Mouse (Mus musculus) cerebellum, adult 2 months (tissue): Measurements from ENCODE around the gene Mfrp. TPM values are rescaled to one million over a fixed set of nuclear protein-coding genes. Genes with fewer than 3 reads are reported as not detected.

ENCODE experiments used
- DNase-seq, 2 experiments: peaks; one replicate each; pipeline ENCODE4 v3.0.0; 2021
- H3K27ac ChIP-seq: fragments of 200-500 bp; 2 replicates; pipeline ENCODE4 v1.5.1; 2012; ENCODE audit warnings: low read length, control low read depth, inconsistent platforms; ENCODE audit not compliant: insufficient read depth
- H3K27me3 ChIP-seq: fragments of 200-500 bp; 2 replicates; pipeline ENCODE4 v1.6.1; 2012; ENCODE audit warnings: inconsistent platforms, mild to moderate bottlenecking, low read length, moderate library complexity; ENCODE audit not compliant: control insufficient read depth, insufficient read depth
- H3K4me1 ChIP-seq: fragments of 200-500 bp; 2 replicates; pipeline ENCODE4 v1.6.1; 2011; ENCODE audit warnings: low read length; ENCODE audit not compliant: control insufficient read depth, insufficient read depth
- H3K4me3 ChIP-seq: fragments of 200-500 bp; replicated peaks from 2 replicates; pipeline ENCODE3; 2011; ENCODE audit warnings: mild to moderate bottlenecking, low read depth, low read length, control low read depth; ENCODE audit not compliant: insufficient read depth
- CTCF ChIP-seq: fragments of 200-500 bp; IDR thresholded peaks from 2 replicates; pipeline ENCODE4 v1.5.1; 2011; ENCODE audit warnings: low read depth, mild to moderate bottlenecking, control low read depth, low read length, moderate library complexity, borderline replicate concordance; ENCODE audit not compliant: insufficient read depth
- POLR2A ChIP-seq: fragments of 200-500 bp; IDR thresholded peaks from 2 replicates; pipeline ENCODE4 v1.6.1; 2011; ENCODE audit warnings: low read length, control low read depth, borderline replicate concordance; ENCODE audit not compliant: insufficient read depth
- WGBS: fragments of 180-500 bp; shearing (Covaris S2); methylation state at CpG from one replicate; pipeline ENCODE4 v1.1.7; 2018; 5-methylcytosine and 5-hydroxymethylcytosine counted together
- polyA plus RNA-seq: library from polyadenylated mRNA; depleted of rRNA; stranded (reverse); fragments of >200 nt; gene quantifications from 2 replicates; pipeline ENCODE4 v1.2.3, GENCODE M21; 2012

Gene Mfrp
- polyA plus RNA-seq, 1 experiment: 2.7 TPM

DNA sequence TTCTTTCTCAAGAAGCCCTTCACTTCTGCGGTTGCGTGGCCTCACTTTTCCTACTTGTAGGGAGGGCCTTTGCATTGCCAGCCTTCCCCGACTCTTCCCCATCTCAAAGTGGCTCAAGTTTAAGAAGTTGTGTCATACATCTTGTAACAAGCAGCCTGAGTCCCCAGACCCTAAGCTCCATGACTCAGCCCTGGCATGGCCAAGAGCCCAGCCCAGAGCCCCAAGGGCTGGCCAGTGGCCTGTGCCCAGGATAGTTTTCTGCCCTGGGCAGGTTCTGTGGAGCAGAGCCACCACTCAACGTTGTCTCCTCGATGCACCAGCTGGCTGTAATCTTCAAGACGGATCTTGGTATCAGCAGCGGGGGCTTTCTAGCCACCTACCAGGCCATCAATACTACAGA is 3.4 kb downstream of the Mfrp start:
- no peaks in the 10 kb centered on the region for H3K27me3 ChIP-seq
- peaks cover 40% of the 10 kb centered on the region for H3K4me1 ChIP-seq
- no peak for DNase-seq
- TF ChIP-seq CTCF (no peak), POLR2A (no peak)
- WGBS: 65% methylated on average over 7 of the region's 7 CpGs
- H3K27ac ChIP-seq: no peak overlapping the region
- H3K4me3 ChIP-seq: no peak overlapping the region

DNA sequence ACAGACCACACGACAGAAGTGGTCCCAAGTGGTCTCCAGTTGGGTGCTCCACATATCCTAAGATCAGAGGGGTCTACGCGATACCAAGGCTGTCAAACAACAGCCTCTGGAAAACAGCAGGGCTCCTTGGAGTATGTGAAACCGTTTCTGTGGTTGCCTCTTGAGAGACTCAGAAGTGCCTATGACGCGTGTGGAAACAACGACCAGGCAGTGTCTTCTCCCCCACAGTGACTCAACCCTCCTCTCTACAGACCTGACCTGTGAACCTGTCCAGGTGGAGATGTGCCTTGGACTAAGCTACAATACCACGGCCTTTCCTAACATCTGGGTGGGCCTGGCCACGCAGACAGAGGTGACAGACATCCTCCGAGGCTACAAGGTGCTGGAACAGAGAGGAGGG is 4.3 kb downstream of the Mfrp start:
- Histone ChIP-seq H3K27ac (no peak overlapping the region), H3K4me3 (no peak overlapping the region), H3K4me1 (peaks cover 40% of the 10 kb centered on the region), H3K27me3 (no peaks in the 10 kb centered on the region)
- 81% methylated on average over 10 of the region's 10 CpGs for WGBS
- DNase-seq: no peak
- TF ChIP-seq CTCF (no peak), POLR2A (no peak)

DNA sequence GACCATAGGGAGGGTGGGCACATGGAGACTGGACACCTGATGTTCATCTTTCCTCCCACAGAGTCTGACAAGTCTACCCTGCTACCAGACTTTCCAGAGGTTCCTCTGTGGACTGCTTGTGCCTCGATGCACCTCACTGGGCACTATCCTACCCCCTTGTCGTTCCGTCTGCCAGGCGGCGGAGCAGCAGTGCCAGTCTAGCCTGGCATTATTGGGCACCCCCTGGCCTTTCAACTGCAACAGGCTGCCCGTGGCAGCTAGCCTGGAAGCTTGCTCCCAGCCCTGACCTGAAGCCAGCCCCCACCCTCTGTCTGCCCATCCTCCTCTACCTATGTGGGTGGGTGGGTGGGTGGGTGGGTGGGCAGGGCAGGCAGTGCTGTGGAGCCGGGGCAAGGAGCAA is 4.7 kb downstream of the Mfrp start:
- peaks cover 40% of the 10 kb centered on the region for H3K4me1 ChIP-seq
- no peak overlapping the region for H3K27ac ChIP-seq
- no peak overlapping the region for H3K4me3 ChIP-seq
- 29% methylated on average over 7 of the region's 7 CpGs for WGBS
- DNase-seq: no peak
- TF ChIP-seq CTCF (no peak), POLR2A (no peak)
- H3K27me3 ChIP-seq: no peaks in the 10 kb centered on the region

DNA sequence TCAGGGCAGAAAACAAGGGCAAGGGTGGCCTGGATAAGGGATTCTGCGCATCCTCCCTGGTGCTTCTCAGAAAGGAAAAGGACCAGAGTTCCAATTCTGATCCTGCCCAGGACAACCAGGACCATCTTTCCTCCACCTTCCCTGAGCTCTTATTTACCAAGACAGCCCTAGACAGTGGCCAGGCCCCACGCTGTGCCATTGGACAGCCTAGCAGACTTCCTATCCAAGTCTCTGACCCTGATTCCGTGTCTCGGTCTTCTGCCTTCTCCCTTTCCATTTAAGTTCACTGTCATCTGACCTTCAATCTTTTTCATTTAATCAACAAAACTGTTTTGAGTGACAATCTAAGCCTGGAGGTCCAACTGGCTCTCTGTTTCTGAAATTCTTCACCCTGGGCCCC is 5.1 kb downstream of the Mfrp start:
- H3K27me3 ChIP-seq: no peaks in the 10 kb centered on the region
- TF ChIP-seq POLR2A (no peak), CTCF (no peak)
- H3K4me3 ChIP-seq: no peak overlapping the region
- H3K4me1 ChIP-seq: peaks cover 40% of the 10 kb centered on the region
- no peak overlapping the region for H3K27ac ChIP-seq
- no peak for DNase-seq
- WGBS: 20% methylated on average over 4 of the region's 4 CpGs

DNA sequence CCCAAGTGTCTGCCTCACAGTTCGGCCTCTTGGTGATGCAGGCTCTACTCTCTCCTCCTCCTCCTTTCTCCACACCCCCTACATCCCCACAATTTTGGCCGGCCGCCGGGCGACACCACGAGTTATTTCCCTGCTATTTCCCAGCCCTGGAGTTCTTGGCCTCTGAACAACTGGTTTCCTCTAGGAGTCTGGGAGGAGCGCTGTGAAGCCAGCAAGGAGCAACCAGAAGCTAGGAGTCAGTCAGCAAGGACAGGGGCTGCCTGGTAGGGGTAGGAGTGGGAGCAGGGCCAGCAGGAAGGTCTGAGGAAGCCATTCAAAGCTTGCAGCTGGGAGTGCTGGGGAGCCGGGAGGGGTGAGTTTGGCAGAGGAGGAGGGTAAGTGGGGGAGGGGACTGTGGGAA is 5.6 kb downstream of the Mfrp start, which contains the start of gene C1qtnf5:
Gene C1qtnf5, plus strand, starts transcription at position 136 of the 400 bp plus-strand sequence.
- no peak within 1 kb of the TSS for H3K27ac ChIP-seq
- no peak for TF ChIP-seq POLR2A
- no peak for TF ChIP-seq CTCF
- WGBS: 9% methylated on average over 8 of the region's 8 CpGs
- H3K4me3 ChIP-seq: no peak within 1 kb of the TSS
- peak; percentile 61 to 68 for DNase-seq
- H3K27me3 ChIP-seq: no peaks in the 10 kb centered on the region
- H3K4me1 ChIP-seq: peaks cover 40% of the 10 kb centered on the region

DNA sequence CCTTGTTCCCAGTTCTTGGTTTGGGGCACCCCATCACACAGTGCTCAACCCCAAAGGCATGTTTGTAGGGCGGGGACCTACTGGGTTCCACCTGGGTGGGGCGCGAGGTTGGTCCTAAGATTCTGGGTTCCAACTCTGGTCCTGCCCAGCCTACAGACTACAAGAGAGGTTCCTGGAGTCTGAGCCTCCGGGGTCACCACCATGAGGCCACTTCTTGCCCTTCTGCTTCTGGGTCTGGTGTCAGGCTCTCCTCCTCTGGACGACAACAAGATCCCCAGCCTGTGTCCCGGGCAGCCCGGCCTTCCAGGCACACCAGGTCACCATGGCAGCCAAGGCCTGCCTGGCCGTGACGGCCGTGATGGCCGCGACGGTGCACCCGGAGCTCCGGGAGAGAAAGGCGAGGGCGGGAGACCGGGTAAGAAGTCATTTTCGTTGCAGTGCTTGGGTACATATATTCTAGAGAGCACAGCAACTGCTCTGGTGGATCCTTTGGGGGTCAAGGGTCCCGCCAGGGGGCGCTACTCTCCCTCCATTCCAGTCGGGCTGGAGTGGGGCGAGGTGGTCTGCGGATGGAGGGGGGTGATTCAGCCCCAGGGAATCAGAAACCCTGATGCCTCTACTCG is 6.1 kb downstream of the Mfrp start:
- 33% methylated on average over 25 of the region's 25 CpGs for WGBS
- Histone ChIP-seq H3K4me1 (peaks cover 40% of the 10 kb centered on the region), H3K27ac (no peak overlapping the region), H3K27me3 (no peaks in the 10 kb centered on the region), H3K4me3 (no peak overlapping the region)
- DNase-seq: no peak
- TF ChIP-seq POLR2A (no peak), CTCF (peak; percentile 33; the same call in 1 of the 2 replicates)

DNA sequence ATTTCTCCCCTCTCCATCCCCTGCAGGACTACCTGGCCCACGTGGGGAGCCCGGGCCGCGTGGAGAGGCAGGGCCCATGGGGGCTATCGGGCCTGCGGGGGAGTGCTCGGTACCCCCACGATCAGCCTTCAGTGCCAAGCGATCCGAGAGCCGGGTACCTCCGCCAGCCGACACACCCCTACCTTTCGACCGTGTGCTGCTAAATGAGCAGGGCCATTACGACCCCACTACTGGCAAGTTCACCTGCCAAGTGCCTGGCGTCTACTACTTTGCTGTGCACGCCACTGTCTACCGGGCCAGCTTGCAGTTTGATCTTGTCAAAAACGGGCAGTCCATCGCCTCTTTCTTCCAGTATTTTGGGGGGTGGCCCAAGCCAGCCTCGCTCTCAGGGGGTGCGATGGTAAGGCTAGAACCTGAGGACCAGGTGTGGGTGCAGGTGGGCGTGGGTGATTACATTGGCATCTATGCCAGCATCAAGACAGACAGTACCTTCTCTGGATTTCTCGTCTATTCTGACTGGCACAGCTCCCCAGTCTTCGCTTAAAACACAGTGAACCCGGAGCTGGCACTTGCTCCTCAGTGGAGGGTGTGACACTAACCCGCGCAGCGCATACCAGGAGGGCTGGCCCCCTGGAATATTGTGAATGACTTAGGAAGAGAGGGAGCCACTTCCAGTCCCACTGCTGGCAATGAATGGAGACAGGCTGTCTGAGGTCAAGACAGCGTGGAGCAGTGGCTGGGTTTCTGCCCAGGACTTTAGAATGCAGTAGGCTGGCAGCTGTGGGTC is 6.9 kb downstream of the Mfrp start:
- no peak overlapping the region for H3K4me3 ChIP-seq
- H3K27ac ChIP-seq: no peak overlapping the region
- no peaks in the 10 kb centered on the region for H3K27me3 ChIP-seq
- peaks cover 40% of the 10 kb centered on the region for H3K4me1 ChIP-seq
- no peak for DNase-seq
- WGBS: 58% methylated on average over 31 of the region's 31 CpGs
- TF ChIP-seq CTCF (no peak), POLR2A (no peak)
